Comparison of ENCODE assay signal across 8 mouse cellular contexts in genomic region chr1:33964643-33965042, GRCm38 (mm10). TPM values are rescaled to one million over a fixed set of nuclear protein-coding genes. Genes with fewer than 3 reads are reported as not detected.
DNase-seq lines count a peak whose midpoint lies in the region; ATAC-seq and TF ChIP-seq lines count a peak whose summit lies in the region.

No protein-coding gene starts in this region.

- H3K36me3 ChIP-seq in kidney, embryonic 16.5 days (ENCODE audit: insufficient read depth, low read length): no peaks in the 10 kb centered on the region
- no peaks in the 10 kb centered on the region for H3K36me3 ChIP-seq in midbrain, postnatal 0 days (ENCODE audit: insufficient read depth, low read length)

- H3K4me1 ChIP-seq in kidney, embryonic 16.5 days (ENCODE audit: insufficient read depth, low read length): no peaks in the 10 kb centered on the region
- H3K4me1 ChIP-seq in midbrain, postnatal 0 days (ENCODE audit: insufficient read depth, low read length): no peaks in the 10 kb centered on the region

- intact Hi-C loops in heart, postnatal 25 days (cut with DNase I): loop anchor here (1.0 to 5.0 kb wide), 2 partner anchors 72 to 302 kb away; no protein-coding TSS in a partner anchor

- no peak overlapping the region for H3K4me3 ChIP-seq in kidney, embryonic 16.5 days (ENCODE audit: low read length)
- H3K4me3 ChIP-seq in midbrain, postnatal 0 days (ENCODE audit: low read depth, low read length): no peak overlapping the region

- DNase-seq in heart, adult 11 months: peak; percentile 85
- DNase-seq in heart, postnatal 25 days (ENCODE audit: low spot score): no peak
- peak; percentile 50 for DNase-seq in 3134 (ENCODE audit: extremely low read depth, insufficient read length, low spot score)
- peak; percentile 40 for DNase-seq in adrenal gland, adult 2 months
- DNase-seq in embryo, embryonic 11.5 days (ENCODE audit: low read depth, low spot score): peak; percentile 31
- DNase-seq in midbrain, postnatal 0 days (ENCODE audit: low spot score): peak; percentile 76
- DNase-seq in spleen, postnatal 36 days (ENCODE audit: low spot score in 2 of 2): no peak

- H3K9ac ChIP-seq in kidney, embryonic 16.5 days (replicated peaks; ENCODE audit: low read length): no peak overlapping the region
- H3K9ac ChIP-seq in midbrain, postnatal 0 days (replicated peaks; ENCODE audit: low read length, poor library complexity, severe bottlenecking): no peak overlapping the region

- no peak overlapping the region for H3K4me2 ChIP-seq in kidney, embryonic 16.5 days (replicated peaks; ENCODE audit: low read depth, low read length)
- no peak overlapping the region for H3K4me2 ChIP-seq in midbrain, postnatal 0 days (ENCODE audit: low read depth, low read length, poor library complexity, severe bottlenecking)

- H3K9me3 ChIP-seq in kidney, embryonic 16.5 days (ENCODE audit: low read length): no peaks in the 10 kb centered on the region
- no peaks in the 10 kb centered on the region for H3K9me3 ChIP-seq in midbrain, postnatal 0 days (ENCODE audit: low read length)

- TF ChIP-seq CTCF in midbrain, postnatal 0 days (IDR thresholded peaks at IDR 0.05): peak; percentile 82

- H3K27me3 ChIP-seq in kidney, embryonic 16.5 days (ENCODE audit: insufficient read depth, low read length): no peaks in the 10 kb centered on the region
- H3K27me3 ChIP-seq in midbrain, postnatal 0 days (ENCODE audit: insufficient read depth, low read length): no peaks in the 10 kb centered on the region

- 29% methylated on average over 5 of the region's 5 CpGs for WGBS in kidney, embryonic 16.5 days
- 46% methylated on average over 5 of the region's 5 CpGs for WGBS in midbrain, postnatal 0 days

- ATAC-seq in kidney, embryonic 16.5 days (ENCODE audit: low FRiP score, low TSS enrichment): peak; percentile 37; the same call in 1 of the 2 replicates
- ATAC-seq in midbrain, postnatal 0 days (ENCODE audit: low FRiP score): no peak

- H3K27ac ChIP-seq in kidney, embryonic 16.5 days (ENCODE audit: low read length): no peak overlapping the region
- H3K27ac ChIP-seq in midbrain, postnatal 0 days (ENCODE audit: low read depth, low read length): no peak overlapping the region

RNA-seq across cellular contexts. Expression of gene Dst, which starts 56.6 kb away (rescaled TPM):
- 100 to 1,000 TPM; 338 to 369 TPM for total RNA-seq in heart, postnatal 25 days (2021)
- total RNA-seq in adrenal gland, adult 2 months (2021): 100 to 1,000 TPM; 125 to 134 TPM
- 39.7 and 53.3 TPM in 2 replicates for polyA plus RNA-seq in adrenal gland, adult 2 months (2012; rRNA removed)
- polyA plus RNA-seq in kidney, embryonic 16.5 days (2015; fragmentation: Nextera tagmentation; extraction: Ambion mirVana): 23.4 and 28.0 TPM in 2 replicates
- total RNA-seq in midbrain, postnatal 0 days (2014; rRNA removed): 155 and 184 TPM in 2 replicates
- polyA plus RNA-seq in midbrain, postnatal 0 days (2015; fragmentation: Nextera tagmentation; extraction: Ambion mirVana): 25.7 and 31.7 TPM in 2 replicates

RNA-seq across cellular contexts. Expression of gene Bend6, which starts 57.0 kb away (rescaled TPM):
- total RNA-seq in heart, postnatal 25 days (2021): 1 to 10 TPM; 2.3 to 2.4 TPM
- total RNA-seq in adrenal gland, adult 2 months (2021): 1 to 10 TPM; 1.4 to 1.9 TPM
- polyA plus RNA-seq in adrenal gland, adult 2 months (2012; rRNA removed): 0.10 and 0.23 TPM in 2 replicates
- polyA plus RNA-seq in kidney, embryonic 16.5 days (2015; fragmentation: Nextera tagmentation; extraction: Ambion mirVana): 0.19 and 0.40 TPM in 2 replicates
- 115 and 128 TPM in 2 replicates for total RNA-seq in midbrain, postnatal 0 days (2014; rRNA removed)
- polyA plus RNA-seq in midbrain, postnatal 0 days (2015; fragmentation: Nextera tagmentation; extraction: Ambion mirVana): 92.0 and 96.9 TPM in 2 replicates

Comparison
In these comparisons a context has a peak if more than half of its experiments do, and no peak if none do; other contexts are left out.
1. DNase-seq: peak in heart, adult 11 months (single experiment), 3134 (single experiment), adrenal gland, adult 2 months (single experiment), embryo, embryonic 11.5 days (single experiment) and midbrain, postnatal 0 days (single experiment); none in heart, postnatal 25 days (single experiment) and spleen, postnatal 36 days (0 of 2).
2. RNA of gene Bend6, which starts 57.0 kb away (total RNA-seq): 115 to 128 TPM in midbrain, postnatal 0 days; 2.3 to 2.4 TPM in heart, postnatal 25 days and 1.4 to 1.9 TPM in adrenal gland, adult 2 months; every median in the first group is over 10 times any median in the second.